Mouse (Mus musculus): ENCODE measurements around the gene Kpna7. TPM values are rescaled to one million over a fixed set of nuclear protein-coding genes. Genes with fewer than 3 reads are reported as not detected.
"Not testable (repeated sequence)": the region's sequence is repeated elsewhere in the genome, so short reads cannot be mapped to it uniquely, and the experiment has no call there.

Kpna7 gene
- not detected for total RNA-seq (2021)
- long read RNA-seq, result 0 reads

- DNase-seq (ENCODE audit: low spot score in 2 of 2), result peak; percentile 85 to 91
Measured at GRCm38 (mm10) chr5:145083632-145084451, at the start of gene Kpna7, which contains the start of gene Arpc1a. Gene Kpna7, minus strand, starts transcription at chr5:145084030. Gene Arpc1a, plus strand, starts transcription at chr5:145083830.

- not testable (repeated sequence) for DNase-seq (ENCODE audit: low spot score in 2 of 2)
Measured at GRCm38 (mm10) chr5:145133275-145133674, 49.4 kb upstream of the Kpna7 start.

DNA sequence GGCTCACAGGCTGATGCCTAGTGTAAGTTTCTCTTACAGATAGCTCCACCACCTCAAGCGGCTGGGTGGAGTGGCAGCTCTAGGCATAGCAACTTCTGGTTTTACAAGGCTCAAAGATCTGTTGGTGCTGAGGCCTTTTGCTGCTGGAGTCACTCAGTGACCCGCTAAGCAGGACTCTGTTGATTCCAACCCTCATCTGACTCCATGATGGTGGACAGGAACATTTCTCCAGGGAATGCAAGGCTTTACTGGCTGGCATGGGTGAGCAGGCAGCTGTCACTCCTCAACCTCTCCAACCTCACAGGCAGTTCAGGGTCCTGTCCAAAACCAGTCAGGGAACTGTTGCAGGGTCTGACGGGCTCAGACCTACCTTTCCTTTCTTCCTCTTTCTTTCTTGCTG is 47.2 kb upstream of the Kpna7 start:
- DNase-seq (ENCODE audit: low spot score in 2 of 2), result no peak

GRCm38 (mm10) chr5:145130191-145130590 is 46.4 kb upstream of the Kpna7 start:
- DNase-seq (ENCODE audit: low spot score in 2 of 2), result no peak

GRCm38 (mm10) chr5:145129773-145130172 is 45.9 kb upstream of the Kpna7 start:
- DNase-seq (ENCODE audit: low spot score in 2 of 2), result not testable (repeated sequence)

GRCm38 (mm10) chr5:145129124-145129523 is 45.3 kb upstream of the Kpna7 start:
- DNase-seq (ENCODE audit: low spot score in 2 of 2), result no peak

- DNase-seq (ENCODE audit: low spot score in 2 of 2), result no peak
Measured at GRCm38 (mm10) chr5:145126580-145126979, 42.8 kb upstream of the Kpna7 start.

GRCm38 (mm10) chr5:145123396-145123795 is 39.6 kb upstream of the Kpna7 start:
- DNase-seq (ENCODE audit: low spot score in 2 of 2), result no peak

DNA sequence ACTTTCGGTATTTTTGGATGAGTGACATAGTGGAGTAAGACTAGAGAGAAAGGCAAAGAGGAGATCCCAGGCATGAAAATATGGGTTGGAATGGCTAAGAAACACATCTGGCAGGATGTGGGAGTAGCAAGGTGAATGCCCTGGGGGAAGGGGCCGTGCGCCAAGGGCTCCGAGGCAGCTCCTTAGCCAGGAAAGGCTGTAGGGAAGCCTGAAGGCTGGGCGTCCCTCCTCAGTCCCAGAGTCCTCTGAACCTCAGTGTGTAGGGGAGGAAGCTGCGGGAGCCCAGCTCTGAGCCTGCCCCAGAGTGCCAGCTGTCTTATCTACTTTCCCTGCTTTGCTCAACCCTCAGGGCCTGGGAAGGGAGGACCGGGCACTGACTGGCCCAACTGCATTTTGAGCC is 37.1 kb upstream of the Kpna7 start:
- no peak for DNase-seq (ENCODE audit: low spot score in 2 of 2)

DNA sequence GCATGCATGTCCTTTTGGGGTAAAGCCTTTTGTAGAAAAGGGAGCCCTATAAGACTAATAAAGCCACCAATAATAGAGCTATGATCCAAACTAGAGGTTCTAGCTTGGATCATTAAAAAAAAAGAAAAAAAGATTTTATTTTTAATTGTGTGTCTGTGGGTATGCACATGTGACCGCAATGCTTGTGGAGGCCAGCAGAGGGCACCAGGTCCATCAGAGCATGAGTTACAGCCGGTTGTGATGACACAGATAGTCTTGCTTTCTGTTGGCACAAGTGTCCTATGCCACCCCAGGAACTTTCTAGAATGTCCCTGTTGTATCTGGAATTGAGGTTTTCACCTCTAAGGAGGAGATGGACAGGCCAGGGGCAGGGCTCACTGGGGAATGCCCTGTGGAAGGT is 35.6 kb upstream of the Kpna7 start:
- DNase-seq (ENCODE audit: low spot score in 2 of 2), result no peak

DNA sequence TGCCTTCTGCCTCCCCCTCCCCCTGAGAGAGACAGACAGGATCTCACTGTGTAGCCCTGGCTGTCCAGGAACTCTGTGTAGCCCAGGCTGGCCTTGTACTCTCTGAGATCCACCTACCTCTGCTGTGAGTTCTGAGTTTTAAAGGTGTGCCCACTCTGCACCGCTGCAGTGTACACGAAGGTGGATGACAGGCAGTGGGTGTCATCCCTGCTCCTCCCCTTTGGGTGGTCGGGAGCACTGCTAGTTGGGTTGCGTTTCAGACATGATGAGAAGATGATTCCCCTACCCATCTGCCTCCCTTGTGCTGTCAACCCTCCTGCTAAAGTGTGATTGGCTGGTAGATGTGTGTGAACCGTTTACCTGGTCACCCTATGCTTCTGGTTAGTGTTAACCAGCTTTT is 34.6 kb upstream of the Kpna7 start:
- DNase-seq (ENCODE audit: low spot score in 2 of 2), result no peak

DNA sequence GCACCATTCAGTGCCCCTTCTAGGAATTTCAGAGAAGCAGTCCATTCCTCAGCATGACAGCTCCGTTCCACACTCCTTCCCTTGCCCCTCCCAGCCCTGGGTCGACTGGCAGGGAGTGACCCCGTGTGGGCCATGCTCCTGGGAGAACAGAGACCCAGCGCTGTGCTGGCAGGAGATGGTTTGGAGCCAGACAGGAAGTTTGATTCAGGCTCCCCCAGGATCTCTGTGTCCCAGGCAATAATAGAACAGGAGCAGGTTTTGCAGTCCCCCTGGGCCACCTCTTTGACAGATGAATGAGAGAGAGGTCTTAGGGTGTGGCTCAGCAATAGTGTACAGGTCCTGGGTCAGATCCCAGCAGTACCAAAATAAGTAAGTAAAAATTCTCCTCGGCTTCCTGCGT is 34.2 kb upstream of the Kpna7 start:
- DNase-seq (ENCODE audit: low spot score in 2 of 2), result no peak

- peak; percentile 73 to 75 for DNase-seq (ENCODE audit: low spot score in 2 of 2)
Measured at GRCm38 (mm10) chr5:145116916-145117315, 33.1 kb upstream of the Kpna7 start.

GRCm38 (mm10) chr5:145116316-145116715 is 32.5 kb upstream of the Kpna7 start:
- no peak for DNase-seq (ENCODE audit: low spot score in 2 of 2)

GRCm38 (mm10) chr5:145115736-145116135 is 31.9 kb upstream of the Kpna7 start:
- DNase-seq (ENCODE audit: low spot score in 2 of 2), result no peak

DNA sequence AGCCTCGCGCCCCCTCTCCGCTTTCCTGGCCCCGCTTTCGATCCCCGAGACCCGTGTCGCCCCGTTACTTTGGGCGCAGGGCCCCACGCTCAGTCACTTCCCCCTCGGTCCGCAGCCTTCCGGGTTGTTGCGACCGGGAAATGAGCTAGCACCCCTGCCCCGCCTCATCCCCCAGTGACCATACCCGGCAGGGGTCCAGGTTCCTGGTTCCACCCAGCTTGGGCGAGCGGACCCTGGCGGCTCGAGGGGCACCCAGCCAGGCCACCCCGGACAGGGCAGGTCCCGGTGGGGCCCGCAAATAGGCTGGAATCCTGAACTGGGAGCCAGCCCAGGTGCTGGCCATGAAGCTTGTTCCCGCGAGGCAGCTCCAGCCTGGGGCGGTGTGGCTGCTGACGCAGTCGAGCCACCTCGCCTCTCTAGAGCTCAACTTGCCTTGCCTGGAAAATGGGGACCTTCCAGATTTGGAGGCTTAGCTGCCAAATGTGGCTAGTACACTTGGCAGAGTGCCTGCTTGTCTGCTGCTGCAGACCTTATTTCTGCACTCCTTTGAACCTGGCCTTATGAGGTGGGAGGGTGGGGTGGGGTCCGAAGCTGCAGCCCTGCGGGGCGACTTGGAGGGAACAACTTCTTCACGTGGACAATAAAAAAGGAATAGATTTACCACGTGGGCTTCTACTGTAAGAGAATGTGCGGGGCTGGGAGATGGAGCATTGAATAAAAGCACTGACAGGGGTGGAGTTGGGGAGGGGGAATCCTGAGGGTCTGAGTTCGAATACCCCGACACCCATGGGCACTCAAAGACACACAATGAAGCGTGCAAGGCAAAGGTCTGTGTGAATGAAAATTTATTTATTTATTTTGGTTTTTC is 31.0 kb upstream of the Kpna7 start:
- DNase-seq (ENCODE audit: low spot score in 2 of 2), result peak; percentile 54 to 68

GRCm38 (mm10) chr5:145114071-145114605 is 30.3 kb upstream of the Kpna7 start, which contains the start of gene Arpc1b:
Gene Arpc1b, plus strand, starts transcription at chr5:145114215.
- DNase-seq (ENCODE audit: low spot score in 2 of 2), result peak in 1 of 2 experiments; percentile 59

DNA sequence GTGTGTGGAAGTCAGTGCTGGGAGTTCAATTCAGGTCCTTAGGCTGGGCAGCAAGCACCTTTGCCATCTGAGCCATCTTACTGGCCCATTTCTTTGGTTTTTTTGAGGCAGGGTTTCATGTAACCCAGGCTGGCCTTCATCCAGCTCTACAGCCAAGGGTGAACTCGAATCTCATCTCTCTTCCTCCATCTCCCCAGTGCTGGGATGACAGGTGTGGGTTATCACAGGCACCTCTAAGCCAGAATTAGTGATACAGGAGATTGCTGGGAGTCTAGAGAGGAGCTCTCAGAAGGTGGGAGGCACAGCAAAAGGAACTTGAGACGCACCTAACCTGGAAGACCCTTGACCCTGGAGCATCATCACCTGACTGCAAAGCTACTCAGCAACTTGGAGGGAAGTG is 29.6 kb upstream of the Kpna7 start:
- no peak for DNase-seq (ENCODE audit: low spot score in 2 of 2)

DNA sequence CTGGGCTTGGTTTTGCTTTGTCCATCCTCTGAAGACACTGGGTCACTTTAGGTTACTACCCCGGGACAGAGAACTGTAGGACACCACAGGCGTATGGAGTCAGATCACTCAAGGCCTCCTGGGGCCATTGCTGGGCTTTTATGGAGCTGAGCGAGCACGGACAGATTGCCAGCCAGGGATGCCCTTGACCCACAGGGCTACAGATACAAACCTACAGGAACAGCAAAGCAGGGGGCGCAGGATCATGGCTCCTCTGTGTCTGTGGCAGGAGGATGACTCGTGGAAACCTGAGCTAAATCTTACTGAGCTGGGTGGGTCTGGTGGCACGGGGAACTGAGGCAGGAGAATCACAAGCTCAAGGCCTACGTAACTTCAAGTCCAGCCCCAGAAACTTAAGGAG is 28.7 kb upstream of the Kpna7 start:
- DNase-seq (ENCODE audit: low spot score in 2 of 2), result no peak

GRCm38 (mm10) chr5:145110401-145110800 is 26.6 kb upstream of the Kpna7 start:
- peak in 1 of 2 experiments; percentile 7 for DNase-seq (ENCODE audit: low spot score in 2 of 2)

DNA sequence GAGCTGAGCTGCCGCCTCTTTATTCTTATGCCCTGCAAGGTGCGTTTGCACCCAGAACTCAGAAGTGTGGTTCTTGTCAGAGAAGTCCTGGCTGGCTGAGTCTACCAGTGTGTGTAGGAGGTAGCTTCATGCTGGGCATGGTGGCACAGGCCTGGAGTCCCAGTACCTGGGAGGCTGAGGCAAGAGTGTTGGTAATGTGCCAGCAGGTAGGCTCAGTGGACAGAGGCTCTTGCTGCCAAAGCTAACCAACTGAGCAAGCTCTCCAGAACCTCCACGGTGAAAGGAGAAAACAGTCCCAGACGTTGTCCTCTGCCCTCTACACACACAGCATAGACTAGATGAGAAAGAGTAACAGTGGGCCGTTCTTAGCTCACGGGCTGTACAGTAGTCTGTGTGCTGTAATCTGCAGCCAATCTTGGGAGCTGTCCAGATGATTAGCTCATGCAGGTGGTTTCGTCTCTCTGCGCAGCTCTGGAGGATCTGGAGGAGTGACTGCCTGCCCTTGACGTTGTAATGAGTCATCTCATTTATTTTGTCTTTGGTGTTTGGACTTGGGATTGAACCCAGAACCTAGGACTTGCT is 22.0 kb upstream of the Kpna7 start:
- peak in 1 of 2 experiments; percentile 4 for DNase-seq (ENCODE audit: low spot score in 2 of 2)

Measured in layer of hippocampus, postnatal 10 days (tissue).